Mouse (Mus musculus) MEL (cell line): ENCODE results near the gene Batf3. TPM values are rescaled to one million over a fixed set of nuclear protein-coding genes. Genes with fewer than 3 reads are reported as not detected.

Experiments used
- DNase-seq: peaks from one replicate; pipeline ENCODE4 v3.0.0; 2011; ENCODE audit warnings: low read depth, low spot score
- H3K27ac ChIP-seq: 2 replicates; pipeline ENCODE4 v1.5.1; 2012; ENCODE audit warnings: low read depth, mild to moderate bottlenecking, control low read depth, low read length, moderate library complexity; ENCODE audit not compliant: control insufficient read depth
- H3K27me3 ChIP-seq, 2 experiments: fragments of 150-350 bp in 1 of 2; sonication (generic) in 1 of 2; 2 replicates each; pipeline ENCODE4 v1.6.1; 2012; ENCODE audit warnings: low read length in 2 of 2, mild to moderate bottlenecking in 2 of 2, improper control_type of control experiment in 1 of 2, moderate library complexity in 1 of 2; ENCODE audit not compliant: insufficient read depth in 2 of 2, control insufficient read depth in 1 of 2
- H3K36me3 ChIP-seq, 2 experiments: 2 replicates each; pipeline ENCODE4 v1.6.1; 2012 to 2014; ENCODE audit warnings: low read length in 2 of 2, improper control_type of control experiment in 1 of 2, inconsistent platforms in 1 of 2, mild to moderate bottlenecking in 1 of 2; ENCODE audit not compliant: insufficient read depth in 2 of 2, control insufficient read depth in 1 of 2
- H3K4me1 ChIP-seq, 2 experiments: fragments of 150-350 bp in 1 of 2; sonication (generic) in 1 of 2; 2 replicates each; pipeline ENCODE4 v1.6.1; 2012; ENCODE audit warnings: low read length in 2 of 2, improper control_type of control experiment in 1 of 2, mild to moderate bottlenecking in 1 of 2; ENCODE audit not compliant: insufficient read depth in 2 of 2, control insufficient read depth in 1 of 2
- H3K4me3 ChIP-seq, 2 experiments: fragments of 150-350 bp in 1 of 2; sonication (generic) in 1 of 2; 2 replicates each; pipeline ENCODE4 v1.5.1; 2012; ENCODE audit warnings: low read depth in 2 of 2, low read length in 2 of 2, mild to moderate bottlenecking in 2 of 2, moderate library complexity in 2 of 2, control low read depth in 1 of 2, improper control_type of control experiment in 1 of 2; ENCODE audit not compliant: control insufficient read depth in 1 of 2, insufficient read depth in 1 of 2
- H3K79me2 ChIP-seq: 2 replicates; pipeline ENCODE4 v1.6.1; 2012; ENCODE audit warnings: mild to moderate bottlenecking, low read length, moderate library complexity; ENCODE audit not compliant: control insufficient read depth, poor library complexity, insufficient read depth
- H3K9ac ChIP-seq: 2 replicates; pipeline ENCODE4 v1.6.1; 2012; ENCODE audit warnings: low read depth, mild to moderate bottlenecking, control low read depth, low read length, moderate library complexity; ENCODE audit not compliant: control insufficient read depth, poor library complexity, severe bottlenecking
- H3K9me3 ChIP-seq: fragments of 150-350 bp; sonication (generic); replicated peaks from 2 replicates; pipeline ENCODE4 v1.6.1; 2012; ENCODE audit warnings: mild to moderate bottlenecking, low read length, improper control_type of control experiment, moderate library complexity; ENCODE audit not compliant: insufficient read depth
- CHD2 ChIP-seq: IDR thresholded peaks from 2 replicates; pipeline ENCODE4 v1.6.1; 2011; ENCODE audit warnings: low read length, improper control_type of control experiment
- E2F4 ChIP-seq: IDR thresholded peaks from 2 replicates; pipeline ENCODE4 v1.6.1; 2011; ENCODE audit warnings: low read depth, low read length, improper control_type of control experiment, borderline replicate concordance
- ELF1 ChIP-seq: IDR thresholded peaks from 2 replicates; pipeline ENCODE4 v1.6.1; 2014; ENCODE audit warnings: low read depth, mild to moderate bottlenecking, inconsistent platforms, low read length, improper control_type of control experiment, moderate library complexity
- EP300 ChIP-seq, 2 experiments: IDR thresholded peaks; 2 replicates each; pipeline ENCODE4 v1.6.1; 2011; ENCODE audit warnings: improper control_type of control experiment in 2 of 2, low read length in 2 of 2, low read depth in 1 of 2, mild to moderate bottlenecking in 1 of 2
- GATA1 ChIP-seq: IDR thresholded peaks from 2 replicates; pipeline ENCODE4 v1.6.1; 2011; ENCODE audit warnings: low read depth, low read length, improper control_type of control experiment
- HCFC1 ChIP-seq: IDR thresholded peaks from 2 replicates; pipeline ENCODE4 v1.6.1; 2012; ENCODE audit warnings: low read depth, mild to moderate bottlenecking, inconsistent platforms, low read length, improper control_type of control experiment, moderate library complexity
- JUND ChIP-seq: IDR thresholded peaks from 2 replicates; pipeline ENCODE4 v1.6.1; 2011; ENCODE audit warnings: low read depth, mild to moderate bottlenecking, improper control_type of control experiment, low read length
- KAT2A ChIP-seq: conservative IDR thresholded peaks from 2 replicates; pipeline ENCODE4 v1.6.1; 2012; ENCODE audit warnings: low read depth, low read length, improper control_type of control experiment, inconsistent platforms
- MAFK ChIP-seq: IDR thresholded peaks from 2 replicates; pipeline ENCODE4 v1.6.1; 2011; ENCODE audit warnings: low read depth, mild to moderate bottlenecking, low read length, improper control_type of control experiment, borderline replicate concordance
- MAX ChIP-seq: IDR thresholded peaks from 2 replicates; pipeline ENCODE4 v1.6.1; 2011; ENCODE audit warnings: low read length, improper control_type of control experiment
- MAZ ChIP-seq: IDR thresholded peaks from 2 replicates; pipeline ENCODE4 v1.6.1; 2012; ENCODE audit warnings: low read depth, mild to moderate bottlenecking, inconsistent platforms, low read length, improper control_type of control experiment
- MXI1 ChIP-seq: IDR thresholded peaks from 2 replicates; pipeline ENCODE4 v1.6.1; 2011; ENCODE audit warnings: mild to moderate bottlenecking, low read depth, low read length, improper control_type of control experiment
- NRF1 ChIP-seq: IDR thresholded peaks from 2 replicates; pipeline ENCODE4 v1.6.1; 2014; ENCODE audit warnings: low read depth, mild to moderate bottlenecking, inconsistent platforms, low read length, improper control_type of control experiment, moderate library complexity; ENCODE audit not compliant: poor library complexity, insufficient read depth, severe bottlenecking
- POLR2AphosphoS2 ChIP-seq: IDR thresholded peaks from 2 replicates; pipeline ENCODE4 v1.6.1; 2011; ENCODE audit warnings: low read length, improper control_type of control experiment
- POLR2AphosphoS5 ChIP-seq: IDR thresholded peaks from 2 replicates; pipeline ENCODE4 v1.6.1; 2012; ENCODE audit warnings: low read depth, borderline replicate concordance, mild to moderate bottlenecking, inconsistent platforms, low read length, moderate library complexity, mixed read lengths
- RAD21 ChIP-seq: IDR thresholded peaks from 2 replicates; pipeline ENCODE4 v1.6.1; 2011; ENCODE audit warnings: mild to moderate bottlenecking, low read depth, low read length, improper control_type of control experiment
- SMC3 ChIP-seq: IDR thresholded peaks from 2 replicates; pipeline ENCODE4 v1.6.1; 2011; ENCODE audit warnings: low read depth, low read length, improper control_type of control experiment
- TBP ChIP-seq: IDR thresholded peaks from 2 replicates; pipeline ENCODE4 v1.8.0; 2011; ENCODE audit warnings: low read depth, low read length, improper control_type of control experiment
- UBTF ChIP-seq: IDR thresholded peaks from 2 replicates; pipeline ENCODE4 v1.6.1; 2012; ENCODE audit warnings: low read depth, mild to moderate bottlenecking, inconsistent platforms, low read length, improper control_type of control experiment, moderate library complexity, borderline replicate concordance; ENCODE audit not compliant: insufficient read depth
- ZKSCAN1 ChIP-seq: IDR thresholded peaks from 2 replicates; pipeline ENCODE4 v1.6.1; 2012; ENCODE audit warnings: low read depth, mild to moderate bottlenecking, inconsistent platforms, low read length, improper control_type of control experiment, moderate library complexity
- ZMIZ1 ChIP-seq: IDR thresholded peaks from 2 replicates; pipeline ENCODE4 v1.6.1; 2012; ENCODE audit warnings: low read depth, mild to moderate bottlenecking, inconsistent platforms, low read length, improper control_type of control experiment, moderate library complexity
- ZNF384 ChIP-seq: IDR thresholded peaks from 2 replicates; pipeline ENCODE4 v1.6.1; 2012; ENCODE audit warnings: low read depth, mild to moderate bottlenecking, inconsistent platforms, low read length, improper control_type of control experiment
- polyA plus RNA-seq, 2 experiments: library from polyadenylated mRNA; stranded (reverse) in 1 of 2; unstranded in 1 of 2; fragments of >175 nt in 1 of 2; fragments of >200 nt in 1 of 2; gene quantifications; 2 replicates each; pipeline versions ENCODE4 v1.2.1 to v1.2.4; 2012; ENCODE audit warnings: low replicate concordance in 2 of 2, low read depth in 1 of 2; ENCODE audit not compliant: insufficient read length in 2 of 2, insufficient read depth in 1 of 2, missing spikeins in 1 of 2
- total RNA-seq: library from RNA; depleted of rRNA; stranded (reverse); fragments of 300-350 nt; gene quantifications from 2 replicates; pipeline ENCODE4 v1.2.3, GENCODE M21; 2012

The Batf3 gene
- total and polyA plus RNA-seq, 3 experiments = 1.5 to 2.4 TPM; not detected in 1

GRCm38 (mm10) chr1:191099772-191100291 is 2.2 kb downstream of the Batf3 start:
- no peak for DNase-seq
- no peak for TF ChIP-seq JUND
- TF ChIP-seq EP300 (IDR thresholded peaks at IDR 0.05; ENCODE audit: low read depth in 1 of 2, low read length in 2 of 2) = no peak
- no peak for TF ChIP-seq MAZ
- TF ChIP-seq ZNF384 = no peak
- no peak for TF ChIP-seq KAT2A
- TF ChIP-seq MAX = no peak
- TF ChIP-seq NRF1 = no peak
- TF ChIP-seq E2F4 = no peak
- TF ChIP-seq SMC3 = no peak
- no peak for TF ChIP-seq CHD2
- no peak for TF ChIP-seq GATA1
- TF ChIP-seq TBP = no peak
- TF ChIP-seq ELF1 = no peak
- TF ChIP-seq HCFC1 = no peak
- no peak for TF ChIP-seq RAD21
- TF ChIP-seq MXI1 = no peak
- TF ChIP-seq, all 39 proteins: peak for 0
- Histone ChIP-seq H3K79me2 (no peaks in the 10 kb centered on the region), H3K9me3 (no peaks in the 10 kb centered on the region), H3K36me3 (no peaks in the 10 kb centered on the region; a peak in 1 of 4 replicates), H3K9ac (no peak overlapping the region), H3K4me1 (peaks cover 0 to 25% of the 10 kb centered on the region in 2 experiments; a peak in 2 of 4 replicates), H3K4me3 (no peak overlapping the region), H3K27ac (no peak overlapping the region), H3K27me3 (no peaks in the 10 kb centered on the region)

GRCm38 (mm10) chr1:191102730-191103370 is 5.2 kb downstream of the Batf3 start:
- Histone ChIP-seq H3K79me2 (no peaks in the 10 kb centered on the region), H3K4me1 (peaks cover 0 to 11% of the 10 kb centered on the region in 2 experiments; a peak in 2 of 4 replicates), H3K9me3 (no peaks in the 10 kb centered on the region), H3K27ac (no peak overlapping the region), H3K9ac (no peak overlapping the region), H3K27me3 (no peaks in the 10 kb centered on the region), H3K4me3 (no peak overlapping the region), H3K36me3 (no peaks in the 10 kb centered on the region; a peak in 1 of 4 replicates)
- no peak for DNase-seq
- TF ChIP-seq MAFK (no peak), ZMIZ1 (no peak), POLR2AphosphoS5 (no peak), UBTF (no peak), ZKSCAN1 (no peak), JUND (no peak), GATA1 (peak; percentile 17; the same call in 1 of the 2 replicates), MXI1 (no peak), POLR2AphosphoS2 (no peak)
